Mouse (Mus musculus): ENCODE measurements around the gene Kank2.
"Not testable (repeated sequence)": the region's sequence is repeated elsewhere in the genome, so short reads cannot be mapped to it uniquely, and the experiment has no call there.

DNA sequence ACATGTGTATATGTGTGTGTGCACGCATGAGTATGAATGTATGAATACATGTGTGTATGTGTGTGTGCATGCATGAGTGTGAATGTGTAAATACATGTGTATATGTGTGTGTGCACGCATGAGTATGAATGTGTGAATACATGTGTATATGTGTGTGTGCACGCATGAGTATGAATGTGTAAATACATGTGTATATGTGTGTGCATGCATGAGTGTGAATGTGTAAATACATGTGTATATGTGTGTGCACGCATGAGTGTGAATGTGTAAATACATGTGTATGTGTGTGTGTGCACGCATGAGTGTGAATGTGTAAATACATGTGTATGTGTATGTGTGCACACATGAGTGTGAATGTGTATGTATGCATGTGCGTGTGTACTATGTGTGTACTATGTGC is 5.0 kb downstream of the Kank2 start:
- TF ChIP-seq EP300, CTCF (IDR thresholded peaks at IDR 0.05; ENCODE audit: low read depth): not testable (repeated sequence)
